ENCODE assay signal across 13 mouse cellular contexts in the genomic region with DNA sequence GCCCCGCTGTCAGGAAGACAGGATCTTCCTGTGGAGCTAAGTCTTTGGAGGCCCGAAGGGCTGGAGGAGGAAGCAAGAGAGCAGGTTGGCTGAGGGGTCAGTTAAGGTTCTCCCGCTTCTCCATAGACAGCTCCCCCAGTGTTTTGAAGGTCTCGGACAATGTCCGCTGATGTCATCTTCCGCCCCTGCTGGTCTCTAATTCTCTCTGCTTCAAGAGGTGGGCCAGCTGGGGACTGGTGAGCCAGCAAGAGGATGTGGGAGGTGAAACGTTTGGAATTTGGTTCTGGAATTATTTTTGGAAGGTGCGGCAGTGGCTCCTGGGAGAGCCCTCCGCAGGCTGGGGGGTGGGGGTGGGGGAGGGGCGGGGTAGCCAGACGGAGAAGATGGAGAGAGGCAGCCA. TPM values are rescaled to one million over a fixed set of nuclear protein-coding genes. Genes with fewer than 3 reads are reported as not detected.
DNase-seq lines count a peak whose midpoint lies in the region; ATAC-seq and TF ChIP-seq lines count a peak whose summit lies in the region.
"Had no signal": no experiment of that assay in that cellular context is flagged by ENCODE, and none has a peak within 500 bp of the region (broad histone marks: within the 10 kb centered on the region; RNA-seq: fewer than 3 reads in every experiment).

No protein-coding gene starts in this region.

- no peak overlapping the region for H3K4me2 ChIP-seq in liver, postnatal 0 days (ENCODE audit: low read depth, low read length)

- intact Hi-C loops in left cerebral cortex, postnatal 4 days (cut with DNase I), result no loop called here
- intact Hi-C loops in heart, adult 2 months (cut with DNase I), result loop anchor here (1.0 to 2.0 kb wide), 3 partner anchors 30 to 76 kb away; no protein-coding TSS in a partner anchor

- H3K79me2 ChIP-seq in heart, adult 2 months (replicated peaks; ENCODE audit: control insufficient read depth, insufficient read depth, low read length), result no peaks in the 10 kb centered on the region

- DNase-seq in left cerebral cortex, postnatal 4 days, result peak; percentile 19
- no peak for DNase-seq in left cerebral cortex, adult 11 months (ENCODE audit: low spot score)
- DNase-seq in heart, adult 2 months, result peak; percentile 57 to 72
- peak; percentile 30 to 31 for DNase-seq in kidney, adult 8-10 months
- DNase-seq in retina, postnatal 1 day, result peak; percentile 44
- no peak for DNase-seq in liver, postnatal 0 days
- no peak for DNase-seq in ovary, postnatal 10 days (ENCODE audit: low spot score)

- TF ChIP-seq POLR2A in heart, adult 2 months (IDR thresholded peaks at IDR 0.05; ENCODE audit: insufficient read depth, low read depth, low read length), result no peak; the same call in 1 of the 2 replicates

- 7% methylated on average over 11 of the region's 11 CpGs for WGBS in heart, adult 2 months
- WGBS in liver, postnatal 0 days (ENCODE audit: insufficient replicate concordance), result 39% methylated on average over 10 of the region's 11 CpGs

- no peak for ATAC-seq in frontal cortex, adult (ENCODE audit: low TSS enrichment)
- no peak for ATAC-seq in liver, postnatal 0 days
- ATAC-seq: forebrain, embryonic 16.5 days had no signal

- peak; percentile 57; the same call in 1 of the 2 replicates for TF ChIP-seq EP300 in heart, adult 2 months (IDR thresholded peaks at IDR 0.05; ENCODE audit: insufficient read depth, low read depth, low read length)
- no peak for TF ChIP-seq EP300 in liver, postnatal 0 days (IDR thresholded peaks at IDR 0.05; ENCODE audit: low read depth)

- H3K4me3 ChIP-seq in heart, adult 2 months, result no peak overlapping the region
- H3K4me3 ChIP-seq in liver, postnatal 0 days (ENCODE audit: low read depth, low read length), result no peak overlapping the region

- peak overlapping the region; percentile 76 for H3K27ac ChIP-seq in heart, adult 2 months
- no peak overlapping the region for H3K27ac ChIP-seq in liver, postnatal 0 days (ENCODE audit: low read depth)
- H3K27ac ChIP-seq: macrophage; stomach, postnatal 0 days had no signal

- H3K4me1 ChIP-seq in heart, adult 2 months (ENCODE audit: control insufficient read depth, insufficient read depth, low read length), result peaks cover 8% of the 10 kb centered on the region
- no peaks in the 10 kb centered on the region for H3K4me1 ChIP-seq in liver, postnatal 0 days (ENCODE audit: insufficient read depth)

- H3K36me3 ChIP-seq in heart, adult 2 months (ENCODE audit: control insufficient read depth, insufficient read depth, low read length), result no peaks in the 10 kb centered on the region
- H3K36me3 ChIP-seq in liver, postnatal 0 days (replicated peaks; ENCODE audit: insufficient read depth, low read length), result no peaks in the 10 kb centered on the region
- H3K36me3 ChIP-seq: G1E had no signal

- no peak overlapping the region for H3K9ac ChIP-seq in heart, adult 2 months (ENCODE audit: low read depth, low read length)
- no peak overlapping the region for H3K9ac ChIP-seq in liver, postnatal 0 days (replicated peaks)

- peak; percentile 45 for TF ChIP-seq CTCF in heart, adult 2 months (IDR thresholded peaks at IDR 0.05)
- no peak for TF ChIP-seq CTCF in liver, postnatal 0 days (IDR thresholded peaks at IDR 0.05; ENCODE audit: low read depth)

- H3K9me3 ChIP-seq in liver, postnatal 0 days (ENCODE audit: low read length), result peaks cover 4% of the 10 kb centered on the region; the same call in 1 of the 2 replicates
- H3K9me3 ChIP-seq: G1E had no signal

- H3K27me3 ChIP-seq in heart, adult 2 months (ENCODE audit: control insufficient read depth, insufficient read depth, low read length), result no peaks in the 10 kb centered on the region
- H3K27me3 ChIP-seq in liver, postnatal 0 days (ENCODE audit: insufficient read depth, low read length), result no peaks in the 10 kb centered on the region

RNA-seq across cellular contexts. Expression of gene Etv4, which starts 35.7 kb away (rescaled TPM):
- total RNA-seq in left cerebral cortex, postnatal 4 days (2021), result 10 to 100 TPM; 23.7 to 27.1 TPM
- not detected for total RNA-seq in heart, adult 2 months (2021)
- 0.59 and 0.61 TPM in 2 replicates for polyA plus RNA-seq in heart, adult 2 months (2012; rRNA removed)
- polyA plus RNA-seq in liver, postnatal 0 days (2015; fragmentation: Nextera tagmentation; extraction: Ambion mirVana), result 0.15 and 0.39 TPM in 2 replicates
- total RNA-seq: neutrophil, adult 5-6 weeks had no signal
- polyA plus RNA-seq: macrophage had no signal

Comparison
In these comparisons a context has a peak if more than half of its experiments do, and no peak if none do; other contexts are left out.
1. DNase-seq: peak in left cerebral cortex, postnatal 4 days (single experiment), heart, adult 2 months (2 of 2), kidney, adult 8-10 months (2 of 2) and retina, postnatal 1 day (single experiment); none in left cerebral cortex, adult 11 months (single experiment), liver, postnatal 0 days (single experiment) and ovary, postnatal 10 days (single experiment).
2. RNA of gene Etv4, which starts 35.7 kb away (total RNA-seq): 23.7 to 27.1 TPM in left cerebral cortex, postnatal 4 days; not detected in heart, adult 2 months; every median in the first group is over 10 times any median in the second.